Mouse (Mus musculus) heart, embryonic 12.5 days (tissue): Measurements from ENCODE around the gene Htatip2. TPM values are rescaled to one million over a fixed set of nuclear protein-coding genes. Genes with fewer than 3 reads are reported as not detected.

Source experiments
- ATAC-seq: fragments of 200-750 bp; cut with Nextera tagmentation; 2 replicates; pipeline ENCODE4 v1.8.0; 2017; ENCODE audit warnings: moderate TSS enrichment, moderate library complexity; ENCODE audit not compliant: insufficient number of reproducible peaks, low FRiP score
- H3K27ac ChIP-seq: fragments of 300-500 bp; sonication (generic); 2 replicates; pipeline ENCODE4 v1.5.1; 2016; ENCODE audit warnings: mild to moderate bottlenecking, moderate library complexity; ENCODE audit not compliant: poor library complexity, severe bottlenecking
- H3K27me3 ChIP-seq: fragments of 300-500 bp; sonication (generic); replicated peaks from 2 replicates; pipeline ENCODE4 v1.6.1; 2016; ENCODE audit warnings: mild to moderate bottlenecking, moderate library complexity
- H3K36me3 ChIP-seq: fragments of 300-500 bp; sonication (generic); 2 replicates; pipeline ENCODE4 v1.6.1; 2016; ENCODE audit warnings: mild to moderate bottlenecking, moderate library complexity
- H3K4me1 ChIP-seq: fragments of 300-500 bp; sonication (generic); replicated peaks from 2 replicates; pipeline ENCODE4 v1.6.1; 2016; ENCODE audit warnings: mild to moderate bottlenecking
- H3K4me2 ChIP-seq: fragments of 300-500 bp; sonication (generic); 2 replicates; pipeline ENCODE4 v1.6.1; 2016; ENCODE audit warnings: mild to moderate bottlenecking, moderate library complexity
- H3K4me3 ChIP-seq: fragments of 300-500 bp; sonication (generic); 2 replicates; pipeline ENCODE4 v1.5.1; 2016; ENCODE audit warnings: mild to moderate bottlenecking
- H3K9ac ChIP-seq: fragments of 300-500 bp; sonication (generic); 2 replicates; pipeline ENCODE4 v1.6.1; 2016; ENCODE audit warnings: mild to moderate bottlenecking, moderate library complexity
- H3K9me3 ChIP-seq: fragments of 300-500 bp; sonication (generic); replicated peaks from 2 replicates; pipeline ENCODE4 v1.6.1; 2016; ENCODE audit warnings: mild to moderate bottlenecking, moderate library complexity
- WGBS: fragments of 180-500 bp; shearing (Covaris S2); methylation state at CpG from one replicate; pipeline ENCODE4 v1.1.7; 2016; 5-methylcytosine and 5-hydroxymethylcytosine counted together
- polyA plus RNA-seq: library from polyadenylated mRNA; unstranded; fragments of >200 nt; fragmentation: Nextera tagmentation; extraction: Ambion mirVana; gene quantifications from 2 replicates; pipeline ENCODE4 v1.2.1, GENCODE M21; 2016

Htatip2 gene
- polyA plus RNA-seq, 1 experiment from 2014 or later: 19.5 TPM

DNA sequence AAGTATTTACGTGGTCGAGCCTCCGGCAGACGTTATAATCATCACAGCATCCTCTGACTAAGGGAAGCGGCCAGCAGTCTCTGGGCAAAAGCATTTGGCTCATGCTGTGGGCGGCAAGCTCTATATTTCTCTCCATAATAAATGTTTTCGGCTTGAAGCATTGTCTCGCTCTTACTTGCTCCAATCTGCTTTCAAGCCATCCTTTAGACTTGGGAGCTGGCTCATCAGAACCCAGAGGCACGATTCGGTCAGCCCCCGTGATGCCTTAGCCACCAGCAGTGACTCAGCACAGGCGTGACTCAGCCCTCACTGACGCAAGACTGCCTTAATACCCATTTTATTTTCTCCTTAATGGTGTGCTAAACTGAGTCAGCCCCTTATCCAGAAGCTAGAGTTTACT lies 3.7 kb downstream of the Htatip2 start:
- peak; percentile 70 for ATAC-seq
- WGBS: 68% methylated on average over 13 of the region's 13 CpGs
- Histone ChIP-seq H3K9me3 (no peaks in the 10 kb centered on the region), H3K4me2 (no peak overlapping the region), H3K4me1 (peaks cover 18% of the 10 kb centered on the region), H3K4me3 (no peak overlapping the region), H3K27ac (peak overlapping the region; percentile 54), H3K9ac (no peak overlapping the region), H3K27me3 (peaks cover 6% of the 10 kb centered on the region; the same call in 1 of the 2 replicates), H3K36me3 (no peaks in the 10 kb centered on the region)

DNA sequence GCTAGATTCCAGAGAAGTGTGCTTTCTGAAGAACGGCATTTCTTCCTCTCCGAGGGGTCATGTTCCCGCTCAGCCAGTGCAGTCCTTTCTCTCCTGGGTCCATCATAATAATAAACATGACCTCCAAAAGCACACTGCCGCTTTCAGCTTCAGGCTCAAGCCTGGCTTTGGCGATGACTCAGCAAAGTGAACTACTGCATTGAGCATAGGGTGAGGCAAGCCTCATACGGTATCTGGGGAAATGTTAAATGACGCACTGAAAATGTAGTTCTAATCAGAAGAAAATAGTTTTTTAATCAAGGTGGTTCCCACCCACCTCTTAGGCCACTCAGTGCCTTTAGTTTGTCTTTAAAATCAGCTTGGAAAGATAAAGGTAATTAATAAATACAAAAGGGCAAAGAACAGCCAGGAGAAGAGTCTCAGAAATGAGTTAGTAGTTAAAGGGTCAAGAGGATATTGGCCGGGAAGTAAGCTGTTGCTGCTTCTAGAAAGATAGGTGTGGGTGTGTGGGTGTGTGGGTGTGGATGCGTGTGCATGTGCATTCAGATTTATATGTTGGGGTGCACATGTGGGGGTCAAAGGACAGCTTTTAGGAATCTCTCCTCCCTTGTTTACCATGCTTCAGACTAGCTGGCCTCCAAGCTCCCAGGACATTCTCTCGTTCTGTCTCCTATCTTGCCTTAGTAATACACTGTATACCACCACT lies 5.2 kb downstream of the Htatip2 start:
- H3K4me1 ChIP-seq: peaks cover 18% of the 10 kb centered on the region
- no peaks in the 10 kb centered on the region for H3K36me3 ChIP-seq
- no peak overlapping the region; the same call in 1 of the 2 replicates for H3K4me2 ChIP-seq
- 66% methylated on average over 10 of the region's 10 CpGs for WGBS
- no peak overlapping the region for H3K9ac ChIP-seq
- peak overlapping the region; percentile 39; the same call in 1 of the 2 replicates for H3K27ac ChIP-seq
- H3K4me3 ChIP-seq: no peak overlapping the region
- H3K9me3 ChIP-seq: no peaks in the 10 kb centered on the region
- ATAC-seq: peak; percentile 72
- H3K27me3 ChIP-seq: no peaks in the 10 kb centered on the region

DNA sequence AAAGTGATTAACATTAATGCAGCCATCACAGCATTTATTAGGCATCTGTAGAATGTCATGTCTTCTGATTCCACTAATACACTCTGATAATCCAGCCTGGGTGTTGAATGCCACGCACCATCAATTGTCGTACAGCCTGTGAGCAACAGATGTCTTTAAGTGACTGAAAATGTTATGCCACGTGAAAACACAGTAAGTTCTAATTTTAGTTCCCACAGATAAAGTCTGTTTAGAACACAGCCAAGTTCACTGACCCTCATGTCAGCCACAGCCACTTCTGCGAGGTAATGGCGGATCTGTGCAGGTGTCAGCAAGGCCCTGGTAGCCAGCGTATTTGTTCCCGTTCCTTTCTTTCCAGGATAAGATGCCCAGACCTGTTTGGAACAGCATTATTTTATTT lies 7.3 kb downstream of the Htatip2 start:
- H3K9ac ChIP-seq: no peak overlapping the region

DNA sequence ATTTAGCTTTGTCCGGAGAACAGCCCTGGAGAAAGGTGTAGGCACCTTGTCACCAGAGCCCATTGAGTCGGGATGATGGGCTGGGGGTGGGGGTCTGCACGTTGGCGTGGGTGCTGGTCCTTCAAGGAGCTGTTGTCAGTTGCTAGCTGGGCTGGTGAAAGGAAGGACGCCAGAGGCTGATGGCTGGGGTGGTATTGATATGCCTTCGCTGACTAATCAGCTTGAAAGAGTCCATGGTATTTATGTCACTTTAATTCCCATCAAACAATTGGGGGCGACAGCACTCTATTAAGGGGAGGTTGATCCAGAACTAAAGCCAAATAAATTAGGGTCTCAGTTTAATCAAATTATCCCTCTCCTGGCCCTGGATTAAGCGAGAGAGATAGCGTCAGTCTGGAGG lies 9.6 kb downstream of the Htatip2 start:
- 51% methylated on average over 9 of the region's 9 CpGs for WGBS
- ATAC-seq: no peak
- no peak overlapping the region for H3K4me3 ChIP-seq

More for the DNA sequence above, 7.3 kb downstream of the Htatip2 start:
- no peaks in the 10 kb centered on the region for H3K27me3 ChIP-seq
- no peaks in the 10 kb centered on the region for H3K36me3 ChIP-seq
- H3K9me3 ChIP-seq: no peaks in the 10 kb centered on the region
- WGBS: 53% methylated on average over 7 of the region's 7 CpGs
- H3K4me2 ChIP-seq: no peak overlapping the region
- peaks cover 18% of the 10 kb centered on the region for H3K4me1 ChIP-seq
- H3K27ac ChIP-seq: 0 out of 2 replicates have a peak overlapping the region, but pooled peaks have one; percentile 11
- no peak for ATAC-seq
- no peak overlapping the region for H3K4me3 ChIP-seq

DNA sequence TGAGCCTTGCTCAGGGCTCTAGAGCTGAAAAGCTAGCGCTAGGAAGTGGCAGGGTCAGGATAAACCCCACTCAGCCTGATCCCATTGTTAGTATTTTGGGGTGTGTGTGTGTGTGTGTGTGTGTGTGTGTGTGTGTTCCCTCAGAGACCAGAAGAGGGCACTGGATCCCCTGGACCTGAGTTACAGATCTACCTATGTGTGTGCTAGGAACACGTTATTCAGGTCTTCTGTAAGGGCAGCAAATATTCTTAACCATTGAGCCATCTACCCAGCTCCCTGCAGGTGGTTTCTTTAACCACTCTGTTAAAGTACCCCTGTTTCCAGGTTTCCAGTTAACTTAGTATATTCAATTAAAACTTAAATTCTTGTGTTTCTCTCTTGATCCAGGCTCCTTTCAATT lies 15.5 kb downstream of the Htatip2 start:
- H3K27ac ChIP-seq: no peak overlapping the region
- H3K4me1 ChIP-seq: peaks cover 8% of the 10 kb centered on the region
- no peaks in the 10 kb centered on the region for H3K36me3 ChIP-seq
- no peak overlapping the region for H3K4me2 ChIP-seq
- no peak overlapping the region for H3K4me3 ChIP-seq
- WGBS: 88% methylated on average over 2 of the region's 2 CpGs
- no peaks in the 10 kb centered on the region for H3K27me3 ChIP-seq
- ATAC-seq: no peak
- H3K9me3 ChIP-seq: no peaks in the 10 kb centered on the region
- no peak overlapping the region for H3K9ac ChIP-seq

More for the DNA sequence above, 9.6 kb downstream of the Htatip2 start:
- H3K27ac ChIP-seq: no peak overlapping the region
- H3K4me1 ChIP-seq: peaks cover 18% of the 10 kb centered on the region
- H3K27me3 ChIP-seq: no peaks in the 10 kb centered on the region
- H3K36me3 ChIP-seq: no peaks in the 10 kb centered on the region
- no peak overlapping the region for H3K9ac ChIP-seq
- no peaks in the 10 kb centered on the region for H3K9me3 ChIP-seq
- no peak overlapping the region for H3K4me2 ChIP-seq

DNA sequence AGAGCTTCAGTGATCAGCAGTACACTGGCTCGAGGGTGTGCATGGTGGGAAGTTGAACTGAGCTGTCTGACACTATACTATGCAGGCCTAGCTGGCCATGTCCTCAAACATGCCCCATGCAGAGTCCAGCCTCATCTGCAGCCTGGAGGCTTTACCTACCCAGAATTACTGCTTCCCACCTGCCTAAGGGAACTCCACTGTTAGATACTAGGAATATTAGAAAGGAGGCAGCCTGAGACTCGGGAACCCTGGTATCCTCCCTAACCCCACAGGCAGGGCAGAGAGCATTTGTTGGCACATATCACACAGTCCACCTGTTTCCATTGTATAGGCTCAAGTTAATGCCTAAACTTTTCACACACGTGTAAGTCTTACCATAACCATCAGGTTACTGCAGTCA lies 18.7 kb downstream of the Htatip2 start:
- WGBS: 45% methylated on average over 3 of the region's 3 CpGs

DNA sequence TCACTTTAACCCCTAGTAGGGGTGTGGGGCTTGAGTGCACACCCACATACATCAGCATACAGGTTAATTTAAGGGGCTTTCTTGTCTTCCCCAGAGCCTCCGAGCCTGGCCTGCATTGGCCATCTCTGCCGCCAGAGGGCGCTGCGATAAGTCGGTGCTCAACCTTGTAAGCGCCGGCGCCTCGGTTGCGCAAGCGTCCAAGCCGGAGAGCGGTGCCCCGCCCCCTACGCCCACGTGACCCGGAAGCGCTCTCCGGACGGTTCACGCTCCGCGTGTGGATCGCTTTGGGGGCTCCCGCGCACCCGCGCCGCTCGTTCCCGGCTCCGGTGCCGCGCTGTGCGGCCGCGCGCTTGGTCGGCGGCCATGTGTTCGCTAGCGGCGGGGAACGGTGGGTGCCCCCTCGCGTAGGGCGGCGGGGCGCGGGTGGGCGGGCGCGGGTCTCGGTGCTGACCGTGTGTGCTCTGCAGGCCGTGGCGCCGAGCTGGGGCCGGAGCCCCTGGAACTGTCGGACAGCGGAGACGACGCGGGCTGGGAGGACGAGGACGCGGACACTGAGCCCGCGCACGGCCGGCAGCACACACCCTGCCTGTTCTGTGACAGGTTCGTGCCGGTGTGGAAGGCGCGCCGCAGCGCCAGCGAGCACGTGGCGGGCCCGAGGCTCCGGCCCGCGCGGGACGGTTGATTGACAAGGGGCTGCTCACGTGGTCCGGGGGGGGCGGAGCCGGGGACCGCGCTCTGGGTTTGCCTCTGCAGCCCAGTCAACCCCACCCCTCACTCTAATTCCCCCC lies 19.4 kb downstream of the Htatip2 start, which contains the start of gene Prmt3:
TSS of gene Prmt3 (plus strand) at position 233 of the 788 bp plus-strand sequence.
- no peaks in the 10 kb centered on the region for H3K9me3 ChIP-seq
- H3K36me3 ChIP-seq: peaks cover 16% of the 10 kb centered on the region
- no peaks in the 10 kb centered on the region for H3K27me3 ChIP-seq
- peak within 1 kb of the TSS; percentile 49 for H3K27ac ChIP-seq
- H3K4me2 ChIP-seq: peak within 1 kb of the TSS; percentile 80
- WGBS: 0% methylated on average over 86 of the region's 92 CpGs
- peak; percentile 96 for ATAC-seq
- peak within 1 kb of the TSS; percentile 86 for H3K4me3 ChIP-seq
- H3K4me1 ChIP-seq: peaks cover 19% of the 10 kb centered on the region
- peak within 1 kb of the TSS; percentile 85 for H3K9ac ChIP-seq

More for the DNA sequence above, 18.7 kb downstream of the Htatip2 start:
- H3K4me1 ChIP-seq: peaks cover 19% of the 10 kb centered on the region
- H3K9ac ChIP-seq: no peak overlapping the region
- H3K4me2 ChIP-seq: 0 out of 2 replicates have a peak overlapping the region, but pooled peaks have one; percentile 17
- H3K9me3 ChIP-seq: no peaks in the 10 kb centered on the region
- H3K4me3 ChIP-seq: no peak overlapping the region
- no peak overlapping the region for H3K27ac ChIP-seq
- H3K36me3 ChIP-seq: peaks cover 15% of the 10 kb centered on the region
- 0 out of 2 replicates have a peak, but pooled peaks have one; percentile 5 for ATAC-seq
- H3K27me3 ChIP-seq: no peaks in the 10 kb centered on the region

DNA sequence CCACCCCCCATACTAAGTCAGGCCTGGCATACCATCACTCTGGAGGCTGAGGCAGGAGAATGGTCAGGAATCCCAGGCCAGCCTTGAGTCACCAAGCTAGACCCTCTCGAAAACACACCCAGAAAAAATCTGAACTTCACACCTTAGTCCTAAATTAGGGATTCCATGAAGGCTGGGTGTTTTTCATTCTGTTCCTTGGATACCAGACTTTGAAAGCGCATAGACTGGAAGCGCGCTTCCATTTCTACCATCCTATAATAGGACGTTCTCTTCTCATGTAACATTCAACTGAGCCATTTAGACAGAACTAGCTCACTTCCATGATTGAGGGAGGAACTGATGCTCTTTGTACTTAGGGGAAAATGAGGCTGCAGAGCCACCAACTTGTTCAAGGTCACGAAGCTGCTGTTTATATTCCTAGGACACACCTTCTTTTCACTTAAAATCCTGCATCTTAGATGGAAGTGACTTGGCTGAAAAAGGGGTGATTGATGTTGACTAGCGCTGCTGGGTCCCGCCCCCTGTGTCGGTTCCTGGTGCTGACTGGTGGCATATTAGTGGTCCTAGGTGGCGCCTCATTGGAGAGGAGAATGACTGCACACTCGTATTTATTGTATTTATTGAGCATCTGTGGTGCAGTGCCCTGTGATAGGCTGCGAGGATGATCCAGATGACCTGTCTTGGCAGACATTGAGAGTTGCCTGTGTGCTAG lies 20.1 kb downstream of the Htatip2 start:
- H3K9me3 ChIP-seq: no peaks in the 10 kb centered on the region
- peak overlapping the region; percentile 86 for H3K4me3 ChIP-seq
- peak overlapping the region; percentile 85 for H3K9ac ChIP-seq
- no peaks in the 10 kb centered on the region for H3K27me3 ChIP-seq
- peak overlapping the region; percentile 80 for H3K4me2 ChIP-seq
- peaks cover 22% of the 10 kb centered on the region for H3K36me3 ChIP-seq
- H3K4me1 ChIP-seq: peaks cover 19% of the 10 kb centered on the region
- H3K27ac ChIP-seq: no peak overlapping the region; the same call in 1 of the 2 replicates
- no peak for ATAC-seq
- WGBS: 80% methylated on average over 12 of the region's 12 CpGs

DNA sequence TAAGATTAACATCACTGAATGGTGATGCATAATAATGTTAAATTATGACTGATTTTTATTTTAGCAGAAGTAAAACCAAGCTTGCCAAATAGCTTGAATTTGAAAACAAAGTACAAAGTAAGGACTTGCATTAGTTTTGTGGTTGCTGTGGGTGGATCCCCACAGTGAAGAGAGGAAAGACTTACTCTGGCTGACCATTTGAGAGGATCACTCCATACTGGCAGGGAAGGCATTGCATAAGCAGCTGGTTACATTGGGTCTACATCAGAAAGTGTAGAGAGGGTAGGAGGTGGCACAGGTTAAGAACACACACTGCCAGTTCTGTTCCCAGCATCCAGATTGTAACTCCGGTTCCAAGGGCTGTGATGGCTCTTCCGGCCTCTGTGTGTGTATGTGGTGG lies 24.1 kb downstream of the Htatip2 start:
- 96% methylated on average over 2 of the region's 2 CpGs for WGBS
- no peak overlapping the region for H3K27ac ChIP-seq
- no peak overlapping the region for H3K4me2 ChIP-seq
- no peak overlapping the region for H3K4me3 ChIP-seq
- H3K9me3 ChIP-seq: no peaks in the 10 kb centered on the region
- ATAC-seq: no peak
- H3K4me1 ChIP-seq: peaks cover 19% of the 10 kb centered on the region
- H3K9ac ChIP-seq: no peak overlapping the region
- H3K27me3 ChIP-seq: no peaks in the 10 kb centered on the region
- H3K36me3 ChIP-seq: peaks cover 50% of the 10 kb centered on the region

DNA sequence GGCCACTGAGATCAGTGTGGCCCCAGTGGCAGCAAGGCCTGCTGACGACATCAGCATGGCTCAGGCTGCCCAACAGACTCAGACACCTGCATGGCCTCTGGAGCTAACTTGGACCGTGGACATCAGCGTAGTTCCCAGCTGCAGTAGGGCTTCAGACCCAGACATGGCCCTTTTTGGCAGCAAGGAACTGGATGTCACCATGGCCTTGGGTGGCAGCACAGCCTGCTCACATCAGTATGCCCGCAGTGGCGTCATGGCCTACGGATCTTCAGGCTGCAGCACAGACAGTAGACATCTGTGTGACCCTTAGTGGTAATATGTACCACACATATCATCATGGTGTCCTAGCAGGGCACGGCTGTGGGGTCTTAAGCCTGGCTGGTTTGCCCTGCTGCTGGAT lies 26.2 kb downstream of the Htatip2 start:
- 93% methylated on average over 7 of the region's 7 CpGs for WGBS
- Histone ChIP-seq H3K27ac (no peak overlapping the region), H3K36me3 (peaks cover 66% of the 10 kb centered on the region), H3K4me1 (peaks cover 4% of the 10 kb centered on the region; the same call in 1 of the 2 replicates), H3K4me2 (no peak overlapping the region), H3K9ac (no peak overlapping the region), H3K4me3 (no peak overlapping the region), H3K9me3 (no peaks in the 10 kb centered on the region), H3K27me3 (no peaks in the 10 kb centered on the region)
- no peak for ATAC-seq
